Mouse (Mus musculus): ENCODE data around the gene Zbtb46. TPM values are rescaled to one million over a fixed set of nuclear protein-coding genes. Genes with fewer than 3 reads are reported as not detected.

Zbtb46 gene
- polyA plus RNA-seq, 1 experiment from 2014 or later = 19.1 TPM

DNA sequence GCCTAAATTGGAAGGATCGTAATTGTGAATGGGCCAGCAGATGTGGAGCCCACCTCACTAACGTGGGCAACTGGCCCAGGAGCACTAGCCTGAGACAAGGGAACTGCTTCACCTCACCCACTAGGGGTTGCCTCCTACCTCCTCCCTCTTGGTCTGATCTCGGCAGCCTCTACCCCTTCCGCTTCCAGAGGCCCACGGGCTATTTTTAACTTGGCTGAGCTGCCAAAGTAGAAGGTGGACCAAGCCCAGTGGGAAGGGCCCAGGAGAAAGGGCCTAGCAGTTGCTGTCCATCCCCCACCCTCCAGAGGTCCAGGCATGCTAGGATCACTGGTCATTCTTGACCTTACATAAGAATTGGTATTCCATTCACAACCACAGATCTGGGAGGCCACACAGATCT lies 12.0 kb upstream of the Zbtb46 start:
- no peak overlapping the region for H3K9ac ChIP-seq (ENCODE audit: low read depth, low read length)
- no peaks in the 10 kb centered on the region for H3K27me3 ChIP-seq (replicated peaks; ENCODE audit: control insufficient read depth, insufficient read depth, low read length)
- no peaks in the 10 kb centered on the region for H3K36me3 ChIP-seq (ENCODE audit: control insufficient read depth, insufficient read depth, low read length)
- H3K4me2 ChIP-seq (ENCODE audit: low read length) = no peak overlapping the region
- WGBS = 70% methylated on average over 5 of the region's 5 CpGs
- H3K27ac ChIP-seq (ENCODE audit: low read depth, low read length) = no peak overlapping the region
- no peak overlapping the region for H3K4me3 ChIP-seq (ENCODE audit: low read length)
- H3K9me3 ChIP-seq (ENCODE audit: control insufficient read depth, low read length) = no peaks in the 10 kb centered on the region
- no peak for ATAC-seq
- no peaks in the 10 kb centered on the region; the same call in 1 of the 2 replicates for H3K4me1 ChIP-seq (ENCODE audit: control insufficient read depth, insufficient read depth, low read depth, low read length)

GRCm38 (mm10) chr2:181470285-181470684 lies 11.1 kb upstream of the Zbtb46 start:
- Histone ChIP-seq H3K4me2 (ENCODE audit: low read length) (no peak overlapping the region), H3K9me3 (ENCODE audit: control insufficient read depth, low read length) (no peaks in the 10 kb centered on the region), H3K27me3 (replicated peaks; ENCODE audit: control insufficient read depth, insufficient read depth, low read length) (no peaks in the 10 kb centered on the region), H3K36me3 (ENCODE audit: control insufficient read depth, insufficient read depth, low read length) (no peaks in the 10 kb centered on the region), H3K9ac (ENCODE audit: low read depth, low read length) (no peak overlapping the region), H3K4me3 (ENCODE audit: low read length) (no peak overlapping the region), H3K27ac (ENCODE audit: low read depth, low read length) (no peak overlapping the region), H3K4me1 (ENCODE audit: control insufficient read depth, insufficient read depth, low read depth, low read length) (no peaks in the 10 kb centered on the region; the same call in 1 of the 2 replicates)
- 76% methylated on average over 2 of the region's 2 CpGs for WGBS
- no peak for ATAC-seq

GRCm38 (mm10) chr2:181465423-181465822 lies 6.2 kb upstream of the Zbtb46 start:
- Histone ChIP-seq H3K4me1 (ENCODE audit: control insufficient read depth, insufficient read depth, low read depth, low read length) (peaks cover 4% of the 10 kb centered on the region), H3K27me3 (replicated peaks; ENCODE audit: control insufficient read depth, insufficient read depth, low read length) (no peaks in the 10 kb centered on the region), H3K9me3 (ENCODE audit: control insufficient read depth, low read length) (no peaks in the 10 kb centered on the region), H3K4me2 (ENCODE audit: low read length) (no peak overlapping the region), H3K4me3 (ENCODE audit: low read length) (no peak overlapping the region), H3K9ac (ENCODE audit: low read depth, low read length) (no peak overlapping the region), H3K36me3 (ENCODE audit: control insufficient read depth, insufficient read depth, low read length) (no peaks in the 10 kb centered on the region), H3K27ac (ENCODE audit: low read depth, low read length) (no peak overlapping the region)
- WGBS = 57% methylated on average over 3 of the region's 3 CpGs
- ATAC-seq = no peak

DNA sequence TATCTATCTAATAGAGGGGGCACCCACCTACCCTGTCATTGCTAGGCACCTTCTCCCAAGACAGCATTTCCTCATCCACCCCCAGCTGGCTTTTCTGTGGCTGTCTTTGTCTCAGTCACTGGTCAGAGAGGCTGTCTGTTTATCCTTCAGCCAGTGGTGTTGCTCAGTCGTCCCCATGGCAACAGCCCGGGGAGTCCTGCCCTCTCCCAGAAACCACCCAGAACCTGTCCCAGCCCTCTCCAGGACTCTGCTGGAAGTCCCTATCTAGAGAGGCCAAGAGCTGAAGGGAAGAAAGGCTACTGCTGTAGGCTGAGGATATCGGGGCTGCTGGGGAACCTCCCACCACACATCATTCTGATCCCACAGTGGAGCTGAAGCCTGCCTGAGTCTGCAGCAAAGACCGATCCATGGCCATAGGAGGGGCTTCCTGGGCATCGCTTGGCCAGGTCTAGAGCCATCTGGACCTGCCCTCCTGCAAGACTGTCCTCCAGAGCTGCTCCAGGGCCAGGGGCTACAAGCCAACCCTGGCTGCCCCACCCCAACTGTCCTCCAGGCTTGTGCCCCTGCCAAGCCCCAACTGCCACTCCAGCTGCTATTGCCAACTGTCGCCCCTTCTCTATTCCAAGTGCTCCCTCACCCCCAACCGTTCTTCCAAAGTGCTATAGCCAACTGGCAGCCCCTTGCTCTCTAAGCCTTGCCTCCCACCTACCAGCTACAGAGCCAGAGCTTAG lies 3.9 kb upstream of the Zbtb46 start:
- 26% methylated on average over 7 of the region's 7 CpGs for WGBS
- Histone ChIP-seq H3K9me3 (ENCODE audit: control insufficient read depth, low read length) (no peaks in the 10 kb centered on the region), H3K4me1 (ENCODE audit: control insufficient read depth, insufficient read depth, low read depth, low read length) (peaks cover 13% of the 10 kb centered on the region), H3K36me3 (ENCODE audit: control insufficient read depth, insufficient read depth, low read length) (no peaks in the 10 kb centered on the region), H3K27ac (ENCODE audit: low read depth, low read length) (peak overlapping the region; percentile 61; the same call in 1 of the 2 replicates), H3K4me3 (ENCODE audit: low read length) (no peak overlapping the region), H3K27me3 (replicated peaks; ENCODE audit: control insufficient read depth, insufficient read depth, low read length) (no peaks in the 10 kb centered on the region), H3K9ac (ENCODE audit: low read depth, low read length) (no peak overlapping the region), H3K4me2 (ENCODE audit: low read length) (peak overlapping the region; percentile 33)
- ATAC-seq = peak; percentile 76

DNA sequence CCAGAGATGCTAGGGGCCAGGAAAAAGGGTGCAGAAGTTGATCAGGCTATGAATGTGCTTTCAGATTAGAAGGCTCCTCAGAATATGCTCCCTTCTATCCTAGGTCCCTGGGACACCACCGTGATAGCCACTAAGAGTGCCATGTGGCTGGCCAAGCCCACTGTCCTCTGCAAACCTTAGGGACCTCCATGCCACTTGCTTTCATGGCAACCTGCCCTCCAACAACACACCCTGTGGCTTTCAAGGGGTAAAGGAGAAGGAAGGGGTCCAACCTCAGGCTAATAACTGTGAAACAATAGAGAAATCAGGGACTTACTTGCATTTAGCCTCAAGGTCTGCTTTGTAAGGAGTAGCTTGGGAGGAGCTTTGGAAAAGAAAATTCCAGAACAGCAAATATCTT lies 3.4 kb upstream of the Zbtb46 start:
- WGBS = 80% methylated on average over 1 of the region's 1 CpGs
- Histone ChIP-seq H3K4me1 (ENCODE audit: control insufficient read depth, insufficient read depth, low read depth, low read length) (peaks cover 17% of the 10 kb centered on the region), H3K27ac (ENCODE audit: low read depth, low read length) (no peak overlapping the region), H3K4me3 (ENCODE audit: low read length) (no peak overlapping the region), H3K4me2 (ENCODE audit: low read length) (peak overlapping the region; percentile 33), H3K36me3 (ENCODE audit: control insufficient read depth, insufficient read depth, low read length) (no peaks in the 10 kb centered on the region), H3K9me3 (ENCODE audit: control insufficient read depth, low read length) (no peaks in the 10 kb centered on the region), H3K27me3 (replicated peaks; ENCODE audit: control insufficient read depth, insufficient read depth, low read length) (no peaks in the 10 kb centered on the region), H3K9ac (ENCODE audit: low read depth, low read length) (no peak overlapping the region)
- no peak for ATAC-seq

DNA sequence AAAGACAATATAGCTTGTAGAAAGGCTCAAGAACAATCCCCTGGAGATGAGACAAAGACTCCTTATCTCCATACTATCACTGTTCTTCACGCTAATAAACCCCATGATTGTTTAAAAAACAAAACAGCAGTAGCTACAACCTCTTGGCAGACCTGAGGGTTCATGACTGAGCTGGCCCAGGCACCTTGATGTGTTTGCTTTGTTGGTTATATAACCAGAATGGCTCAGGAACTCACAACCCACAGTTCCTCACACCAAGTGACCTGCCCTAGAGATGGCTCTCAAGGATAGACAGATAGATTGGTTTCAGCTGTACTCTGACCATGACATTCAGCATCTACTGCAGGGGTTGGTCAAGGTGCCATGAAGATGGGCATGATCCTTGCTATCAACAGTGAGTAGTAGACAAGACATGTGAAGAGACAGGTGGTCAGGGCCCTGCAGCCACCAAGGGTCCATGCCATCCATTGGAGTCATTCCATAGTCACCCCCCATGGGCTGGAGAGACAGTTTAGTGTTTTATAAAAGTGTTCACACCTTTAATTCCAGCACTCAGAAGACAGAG lies 2.4 kb upstream of the Zbtb46 start:
- H3K36me3 ChIP-seq (ENCODE audit: control insufficient read depth, insufficient read depth, low read length) = no peaks in the 10 kb centered on the region

DNA sequence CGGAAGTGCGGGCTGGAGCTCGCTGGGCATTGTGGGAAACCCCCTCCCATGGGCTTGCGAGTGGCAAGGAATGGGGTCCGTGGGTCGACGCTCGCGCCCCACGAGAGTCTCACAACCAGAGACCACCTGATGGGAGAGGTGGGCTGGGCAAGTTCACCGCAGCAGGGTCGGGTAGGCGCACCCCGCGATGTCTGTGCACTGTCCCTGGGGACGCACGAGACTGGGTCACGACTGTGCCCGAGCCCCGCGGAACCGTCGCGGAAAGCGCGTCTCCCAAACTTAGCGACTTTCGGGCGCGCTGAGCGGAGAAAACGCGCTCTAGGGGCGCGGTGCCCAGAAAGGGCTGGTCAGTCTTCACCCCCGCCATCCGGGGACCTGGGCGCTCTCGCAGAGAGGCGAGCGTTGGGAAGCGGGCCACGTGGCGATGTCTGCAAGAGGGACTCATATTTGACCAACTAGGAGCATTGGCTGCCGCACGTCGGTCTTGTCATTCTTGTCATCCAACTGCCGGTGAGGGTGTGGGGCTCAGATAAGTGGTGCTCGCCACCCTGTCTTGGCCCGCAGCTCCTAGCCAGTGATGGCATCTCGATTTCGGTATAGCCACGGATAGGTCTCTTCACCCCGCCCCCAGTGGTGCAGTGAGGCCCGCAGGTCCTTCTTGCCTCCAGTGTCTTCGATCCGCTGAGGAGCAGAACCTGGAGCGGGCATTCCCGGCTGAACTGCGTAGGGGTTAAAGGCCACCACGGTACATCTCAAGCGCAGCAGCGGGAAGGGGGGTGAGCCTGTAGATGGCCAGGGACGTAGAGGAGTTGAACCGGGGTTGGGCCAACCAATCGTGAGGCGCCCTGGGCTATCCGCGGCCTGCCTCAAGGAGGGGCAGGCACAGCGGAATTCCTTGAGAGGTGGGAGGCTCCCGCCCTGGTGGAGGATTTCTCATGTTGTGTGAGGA lies 721 bp upstream of the Zbtb46 start:
- ATAC-seq = peak; percentile 51
- H3K9ac ChIP-seq (ENCODE audit: low read depth, low read length) = peak overlapping the region; percentile 94
- peaks cover 21% of the 10 kb centered on the region for H3K4me1 ChIP-seq (ENCODE audit: control insufficient read depth, insufficient read depth, low read depth, low read length)
- H3K9me3 ChIP-seq (ENCODE audit: control insufficient read depth, low read length) = no peaks in the 10 kb centered on the region
- no peaks in the 10 kb centered on the region for H3K27me3 ChIP-seq (replicated peaks; ENCODE audit: control insufficient read depth, insufficient read depth, low read length)
- peak overlapping the region; percentile 54; the same call in 1 of the 2 replicates for H3K27ac ChIP-seq (ENCODE audit: low read depth, low read length)
- H3K4me3 ChIP-seq (ENCODE audit: low read length) = peak overlapping the region; percentile 98
- H3K36me3 ChIP-seq (ENCODE audit: control insufficient read depth, insufficient read depth, low read length) = no peaks in the 10 kb centered on the region
- peak overlapping the region; percentile 96 for H3K4me2 ChIP-seq (ENCODE audit: low read length)
- WGBS = under 1% methylated on average over 71 of the region's 71 CpGs

More for the DNA sequence above, 2.4 kb upstream of the Zbtb46 start:
- WGBS = 96% methylated on average over 1 of the region's 1 CpGs
- Histone ChIP-seq H3K4me2 (ENCODE audit: low read length) (no peak overlapping the region), H3K9ac (ENCODE audit: low read depth, low read length) (no peak overlapping the region), H3K27me3 (replicated peaks; ENCODE audit: control insufficient read depth, insufficient read depth, low read length) (no peaks in the 10 kb centered on the region), H3K27ac (ENCODE audit: low read depth, low read length) (no peak overlapping the region), H3K9me3 (ENCODE audit: control insufficient read depth, low read length) (no peaks in the 10 kb centered on the region), H3K4me1 (ENCODE audit: control insufficient read depth, insufficient read depth, low read depth, low read length) (peaks cover 21% of the 10 kb centered on the region), H3K4me3 (ENCODE audit: low read length) (no peak overlapping the region)
- no peak for ATAC-seq

GRCm38 (mm10) chr2:181458411-181459152 lies 644 bp downstream of the Zbtb46 start:
- no peaks in the 10 kb centered on the region for H3K27me3 ChIP-seq (replicated peaks; ENCODE audit: control insufficient read depth, insufficient read depth, low read length)
- peak overlapping the region; percentile 94 for H3K9ac ChIP-seq (ENCODE audit: low read depth, low read length)
- peaks cover 21% of the 10 kb centered on the region for H3K4me1 ChIP-seq (ENCODE audit: control insufficient read depth, insufficient read depth, low read depth, low read length)
- WGBS = under 1% methylated on average over 71 of the region's 72 CpGs
- no peak for ATAC-seq
- H3K4me3 ChIP-seq (ENCODE audit: low read length) = peak overlapping the region; percentile 98
- no peaks in the 10 kb centered on the region for H3K36me3 ChIP-seq (ENCODE audit: control insufficient read depth, insufficient read depth, low read length)
- H3K9me3 ChIP-seq (ENCODE audit: control insufficient read depth, low read length) = no peaks in the 10 kb centered on the region
- H3K27ac ChIP-seq (ENCODE audit: low read depth, low read length) = peak overlapping the region; percentile 65
- H3K4me2 ChIP-seq (ENCODE audit: low read length) = peak overlapping the region; percentile 96
